Mouse (Mus musculus) c-Kit-negative CD71-positive TER-119-positive erythroid progenitor cells, embryonic 14.5 days (primary cell): ENCODE results near the gene Batf.
"Not testable (repeated sequence)": the region's sequence is repeated elsewhere in the genome, so short reads cannot be mapped to it uniquely, and the experiment has no call there.

Experiments used
- DNase-seq: peaks from one replicate; pipeline ENCODE4 v3.0.0-alpha.2; 2013; ENCODE audit warnings: low read depth, low spot score

Batf gene

GRCm38 (mm10) chr12:85686466-85687216 is at the start of gene Batf:
TSS of gene Batf (plus strand) at chr12:85686669.
- DNase-seq, result no peak

- DNase-seq, result no peak
Measured at GRCm38 (mm10) chr12:85637932-85638331, 48.5 kb upstream of the Batf start.

- no peak for DNase-seq
Measured at GRCm38 (mm10) chr12:85638541-85639325, 47.7 kb upstream of the Batf start.

- DNase-seq, result no peak
Measured at GRCm38 (mm10) chr12:85639326-85640008, 47.0 kb upstream of the Batf start.

DNA sequence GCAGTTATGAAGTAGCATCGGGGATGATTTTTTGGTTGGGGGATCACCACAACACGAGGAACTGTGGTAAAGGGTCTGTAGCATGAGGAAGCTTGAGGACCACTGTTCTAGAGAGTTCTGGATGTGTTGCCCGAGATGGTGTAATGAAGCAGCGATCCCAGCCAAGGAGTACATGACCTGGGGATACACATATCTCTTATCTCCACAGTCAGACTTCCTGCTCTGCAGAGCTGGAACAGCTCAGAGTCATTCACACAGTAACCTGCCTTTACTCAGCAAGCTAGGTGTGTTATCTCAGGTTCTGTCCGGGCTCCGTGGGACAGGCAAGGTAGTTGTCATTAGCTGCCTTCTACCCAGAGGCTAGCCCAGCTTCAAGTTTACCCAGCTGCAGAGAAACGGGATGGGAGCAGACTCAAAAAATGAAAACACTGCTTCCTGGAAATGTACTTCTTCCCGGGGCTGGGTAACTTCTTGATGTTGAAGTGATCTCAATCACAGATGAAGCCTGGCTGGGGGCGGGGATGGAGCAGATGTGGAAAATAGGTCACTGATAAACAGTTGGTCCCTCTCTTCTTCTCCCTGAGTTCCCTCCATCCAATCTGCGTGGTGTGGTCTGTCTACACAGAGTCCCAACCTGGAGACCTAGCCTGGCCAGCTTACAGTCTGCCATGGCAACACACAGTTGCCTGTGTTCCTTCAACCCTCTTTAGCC is 45.5 kb upstream of the Batf start:
- DNase-seq, result no peak

- no peak for DNase-seq
Measured at GRCm38 (mm10) chr12:85641564-85641931, 44.9 kb upstream of the Batf start.

DNA sequence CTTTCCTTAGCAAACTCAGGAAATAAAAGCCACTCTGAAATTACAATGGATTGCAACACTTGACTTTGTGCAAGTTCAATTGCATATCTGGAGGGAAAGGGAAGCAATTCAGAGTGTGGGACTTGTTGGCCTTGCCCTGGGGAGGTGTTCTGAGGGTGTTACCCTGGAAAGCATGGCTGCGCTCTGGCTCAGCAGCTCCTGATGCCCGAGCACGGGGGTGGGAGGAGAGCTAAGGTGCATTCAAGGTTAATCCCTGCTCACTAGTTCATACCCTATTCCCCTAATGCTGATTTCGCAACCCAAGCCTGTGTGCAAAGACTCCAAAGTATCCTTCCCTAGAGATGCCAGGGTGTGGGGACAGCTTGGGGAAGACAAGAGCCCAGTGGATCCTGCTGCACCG is 42.7 kb upstream of the Batf start:
- DNase-seq, result no peak

- DNase-seq, result no peak
Measured at GRCm38 (mm10) chr12:85645664-85646063, 40.8 kb upstream of the Batf start.

DNA sequence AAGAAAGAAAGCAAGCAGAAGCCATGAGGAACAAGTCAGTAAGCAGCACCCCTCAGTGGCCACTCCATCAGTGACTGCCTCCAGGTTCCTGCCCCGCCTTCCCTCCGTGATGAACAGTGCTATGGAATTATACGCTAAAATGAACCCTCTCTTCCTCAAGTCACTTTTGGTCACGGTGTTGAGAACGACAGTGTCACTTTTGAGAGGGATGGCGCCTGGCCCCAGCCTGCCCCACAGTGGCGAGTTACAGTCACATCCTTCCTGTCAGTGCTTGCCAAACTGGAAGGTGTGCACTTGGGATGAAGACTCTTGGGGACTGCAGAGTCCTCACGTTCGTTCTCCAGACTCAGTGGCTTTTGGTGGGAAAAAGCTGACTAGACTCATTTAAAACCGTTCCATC is 39.1 kb upstream of the Batf start:
- DNase-seq, result no peak

DNA sequence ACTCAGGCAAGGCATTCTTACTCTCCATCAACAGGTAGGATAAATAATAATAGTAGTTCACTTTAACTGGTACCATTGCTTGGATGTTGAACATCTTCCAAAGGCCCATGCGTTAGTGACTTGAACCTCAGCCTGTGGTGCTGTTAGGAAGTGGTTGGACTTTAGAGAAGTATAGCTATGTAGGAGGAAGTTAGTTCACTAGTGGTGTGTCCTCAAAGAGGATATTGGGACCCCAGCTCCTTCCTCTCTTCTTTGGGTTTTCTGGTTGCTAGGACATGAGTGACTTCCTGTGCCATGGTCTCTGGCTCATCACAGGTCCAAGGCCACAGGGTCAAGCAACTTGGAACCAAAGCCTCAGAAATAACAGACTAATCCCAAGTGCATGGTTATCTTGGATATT is 38.5 kb upstream of the Batf start:
- DNase-seq, result no peak

GRCm38 (mm10) chr12:85659319-85659718 is 27.1 kb upstream of the Batf start:
- DNase-seq, result no peak

DNA sequence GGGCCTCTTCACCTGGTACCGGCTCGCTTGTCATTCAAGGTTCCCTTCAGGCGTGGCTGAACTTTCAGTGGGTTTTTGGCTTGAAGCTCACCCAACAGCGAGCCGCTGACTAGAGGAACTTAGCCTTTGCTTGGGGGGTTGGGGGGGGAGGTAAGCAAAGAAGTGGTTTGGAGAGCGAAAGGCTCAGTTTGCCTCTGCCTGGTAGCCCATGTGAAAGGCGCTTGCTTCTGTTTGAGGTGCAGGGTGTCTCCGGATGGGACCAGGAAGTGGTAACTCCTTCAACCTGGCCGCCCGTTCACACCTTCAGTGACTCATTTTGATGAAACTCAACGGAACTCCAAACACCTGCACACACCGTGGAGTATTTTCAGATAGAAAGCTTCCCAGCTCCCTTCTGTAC is 25.6 kb upstream of the Batf start:
- no peak for DNase-seq

- DNase-seq, result not testable (repeated sequence)
Measured at GRCm38 (mm10) chr12:85662232-85662631, 24.2 kb upstream of the Batf start.

GRCm38 (mm10) chr12:85662896-85663295 is 23.6 kb upstream of the Batf start:
- DNase-seq, result no peak

DNA sequence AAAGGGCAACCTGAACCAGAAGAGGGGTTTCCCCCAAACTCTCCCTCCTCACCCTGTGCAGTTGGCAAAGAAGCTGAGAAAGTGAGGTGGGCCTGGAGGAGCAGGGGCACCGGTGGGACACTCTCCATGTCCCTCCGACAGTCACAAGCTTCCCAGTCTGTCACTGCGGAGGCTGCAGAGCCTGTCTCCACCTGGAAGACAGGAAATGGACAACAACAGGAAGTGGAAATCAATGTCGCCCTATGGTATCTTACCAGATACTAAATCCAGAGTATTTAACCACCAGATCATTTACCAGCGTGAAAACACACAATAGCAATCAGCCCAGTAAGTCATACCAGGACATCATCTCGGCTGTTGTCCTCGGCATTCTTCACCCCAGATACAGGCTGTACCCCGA is 20.4 kb upstream of the Batf start:
- no peak for DNase-seq

DNA sequence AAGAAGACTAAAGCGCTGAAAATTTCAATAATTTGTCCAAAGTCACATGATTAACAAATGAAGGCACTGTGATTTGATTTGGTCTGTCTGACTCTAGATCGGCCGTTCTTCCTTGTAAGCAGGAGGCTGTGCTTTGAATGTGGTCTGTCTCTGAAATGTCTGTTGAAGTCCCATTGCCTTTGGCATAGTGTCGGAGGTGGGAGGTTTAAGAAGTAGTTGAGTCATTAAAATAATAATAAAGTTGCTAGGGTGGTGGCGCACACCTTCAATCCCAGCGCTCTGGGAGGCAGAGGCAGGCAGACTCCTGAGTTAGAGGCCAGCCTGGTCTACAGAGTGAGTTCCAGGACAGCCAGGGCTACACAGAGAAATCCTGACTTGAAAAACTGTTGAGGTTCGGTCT is 19.4 kb upstream of the Batf start:
- DNase-seq, result no peak

DNA sequence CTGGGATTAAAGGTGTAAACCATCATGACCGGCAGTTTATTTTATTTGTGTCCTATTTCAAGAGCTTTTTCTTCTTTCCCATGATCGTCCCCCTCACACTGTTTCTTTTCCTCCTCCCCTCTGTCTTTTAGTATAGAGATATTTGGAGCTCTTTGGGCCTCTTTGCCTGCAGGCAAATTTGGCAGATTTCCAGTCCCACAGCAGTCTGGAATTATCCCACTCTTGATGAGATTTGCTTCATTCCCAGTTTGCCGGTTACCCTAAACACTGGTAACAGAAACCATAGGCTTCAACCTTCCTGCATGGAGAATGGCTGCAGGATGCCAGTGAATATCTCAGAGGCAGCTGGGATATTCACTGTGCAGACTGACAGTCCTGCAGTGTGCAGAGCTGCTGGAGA is 17.8 kb upstream of the Batf start:
- no peak for DNase-seq

GRCm38 (mm10) chr12:85670080-85670479 is 16.4 kb upstream of the Batf start:
- DNase-seq, result no peak

- no peak for DNase-seq
Measured at GRCm38 (mm10) chr12:85673914-85674313, 12.6 kb upstream of the Batf start.

GRCm38 (mm10) chr12:85679117-85679516 is 7.4 kb upstream of the Batf start:
- DNase-seq, result no peak

DNA sequence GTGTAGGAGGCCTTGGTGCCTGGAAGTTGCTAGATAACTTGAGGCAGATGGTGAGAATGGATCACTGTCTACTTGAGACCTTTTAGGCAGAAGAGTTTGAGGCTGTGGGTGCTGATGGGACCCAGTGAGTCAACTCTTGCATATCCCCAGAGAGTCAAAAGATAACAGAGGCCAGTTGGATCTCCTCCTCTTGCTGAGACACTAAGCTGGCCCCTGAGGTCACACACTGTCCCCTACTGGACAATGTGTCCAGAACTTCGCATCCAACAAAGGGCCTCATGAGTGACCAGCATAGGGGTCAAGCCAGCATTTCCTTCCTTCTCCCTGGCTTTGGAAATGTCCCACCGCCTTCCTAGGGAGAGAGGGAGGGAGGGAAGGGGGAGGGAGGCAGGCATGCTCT is 6.7 kb upstream of the Batf start:
- DNase-seq, result no peak

DNA sequence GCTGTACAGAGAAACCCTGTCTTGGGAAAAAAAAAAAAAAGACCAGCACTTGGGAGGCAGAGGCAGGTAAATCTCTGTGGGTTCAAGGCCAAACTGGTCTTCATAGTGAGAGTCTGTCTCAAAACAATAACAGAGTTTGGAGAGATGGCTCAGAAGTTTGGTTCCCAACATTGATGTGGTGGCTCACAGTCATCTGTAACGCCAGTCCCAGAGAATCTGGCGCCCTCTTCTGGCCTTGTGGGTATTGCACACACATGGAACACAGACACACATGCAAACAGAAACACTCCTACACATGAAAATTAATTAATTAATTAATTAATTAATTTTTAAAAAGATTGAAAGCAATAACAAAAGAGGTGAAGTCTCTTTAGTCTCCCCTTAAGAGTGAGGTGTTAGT is 4.1 kb upstream of the Batf start:
- no peak for DNase-seq
